Mouse (Mus musculus) kidney, adult 2 months (tissue): Measurements from ENCODE around the gene Man2b2. TPM values are rescaled to one million over a fixed set of nuclear protein-coding genes. Genes with fewer than 3 reads are reported as not detected.

ENCODE experiments used
- DNase-seq: peaks from one replicate; pipeline ENCODE4 v3.0.0; 2021
- H3K27ac ChIP-seq: fragments of 200-500 bp; 2 replicates; pipeline ENCODE4 v1.5.1; 2012; ENCODE audit warnings: low read depth, low read length, control low read depth, inconsistent platforms; ENCODE audit not compliant: insufficient read depth
- H3K27me3 ChIP-seq: fragments of 200-500 bp; replicated peaks from 2 replicates; pipeline ENCODE4 v1.6.1; 2012; ENCODE audit warnings: mild to moderate bottlenecking, moderate library complexity, low read length, inconsistent platforms; ENCODE audit not compliant: control insufficient read depth, insufficient read depth
- H3K36me3 ChIP-seq: fragments of 200-500 bp; 2 replicates; pipeline ENCODE4 v1.6.1; 2012; ENCODE audit warnings: mild to moderate bottlenecking, moderate library complexity, low read length, inconsistent platforms; ENCODE audit not compliant: control insufficient read depth, insufficient read depth
- H3K4me1 ChIP-seq: fragments of 200-500 bp; 2 replicates; pipeline ENCODE4 v1.6.1; 2011; ENCODE audit warnings: low read length; ENCODE audit not compliant: control insufficient read depth, insufficient read depth
- H3K4me3 ChIP-seq: fragments of 200-500 bp; 2 replicates; pipeline ENCODE4 v1.5.1; 2011; ENCODE audit warnings: mild to moderate bottlenecking, low read depth, low read length, control low read depth; ENCODE audit not compliant: insufficient read depth
- CTCF ChIP-seq: fragments of 200-500 bp; conservative IDR thresholded peaks from 2 replicates; pipeline ENCODE4 v1.5.1; 2011; ENCODE audit warnings: low read depth, mild to moderate bottlenecking, control low read depth, low read length, moderate library complexity, mixed read lengths; ENCODE audit not compliant: insufficient read depth, insufficient read length
- POLR2A ChIP-seq: fragments of 200-500 bp; IDR thresholded peaks from one replicate; pipeline ENCODE4 v1.6.1; 2011; ENCODE audit warnings: low read depth, low read length, control low read depth
- WGBS: fragments of 180-500 bp; shearing (Covaris S2); methylation state at CpG from one replicate; pipeline ENCODE4 v1.1.7; 2018; 5-methylcytosine and 5-hydroxymethylcytosine counted together
- polyA plus RNA-seq: library from polyadenylated mRNA; depleted of rRNA; stranded (reverse); fragments of >200 nt; gene quantifications from 2 replicates; pipeline ENCODE4 v1.2.3, GENCODE M21; 2012

Gene Man2b2
- polyA plus RNA-seq, 1 experiment = 97.4 TPM

- no peak overlapping the region for H3K27ac ChIP-seq
- DNase-seq = no peak
- H3K4me1 ChIP-seq = no peaks in the 10 kb centered on the region
- no peaks in the 10 kb centered on the region for H3K36me3 ChIP-seq
- 94% methylated on average over 5 of the region's 5 CpGs for WGBS
- H3K27me3 ChIP-seq = no peaks in the 10 kb centered on the region; the same call in 1 of the 2 replicates
- TF ChIP-seq CTCF (no peak), POLR2A (no peak)
- H3K4me3 ChIP-seq = no peak overlapping the region
Measured at GRCm38 (mm10) chr5:36786052-36786451, 44.4 kb downstream of the Man2b2 start.

GRCm38 (mm10) chr5:36779512-36779911 is 50.9 kb downstream of the Man2b2 start:
- no peaks in the 10 kb centered on the region for H3K27me3 ChIP-seq
- no peaks in the 10 kb centered on the region for H3K36me3 ChIP-seq
- H3K4me3 ChIP-seq = no peak overlapping the region
- no peak for DNase-seq
- no peak overlapping the region for H3K27ac ChIP-seq
- TF ChIP-seq CTCF = no peak
- TF ChIP-seq POLR2A = no peak
- no peaks in the 10 kb centered on the region for H3K4me1 ChIP-seq
- WGBS = 89% methylated on average over 2 of the region's 2 CpGs

GRCm38 (mm10) chr5:36778901-36779300 is 51.6 kb downstream of the Man2b2 start:
- no peaks in the 10 kb centered on the region for H3K36me3 ChIP-seq
- no peak for DNase-seq
- H3K27ac ChIP-seq = no peak overlapping the region
- H3K4me3 ChIP-seq = no peak overlapping the region
- TF ChIP-seq POLR2A (no peak), CTCF (no peak)
- 87% methylated on average over 1 of the region's 2 CpGs for WGBS
- H3K27me3 ChIP-seq = no peaks in the 10 kb centered on the region
- H3K4me1 ChIP-seq = no peaks in the 10 kb centered on the region

DNA sequence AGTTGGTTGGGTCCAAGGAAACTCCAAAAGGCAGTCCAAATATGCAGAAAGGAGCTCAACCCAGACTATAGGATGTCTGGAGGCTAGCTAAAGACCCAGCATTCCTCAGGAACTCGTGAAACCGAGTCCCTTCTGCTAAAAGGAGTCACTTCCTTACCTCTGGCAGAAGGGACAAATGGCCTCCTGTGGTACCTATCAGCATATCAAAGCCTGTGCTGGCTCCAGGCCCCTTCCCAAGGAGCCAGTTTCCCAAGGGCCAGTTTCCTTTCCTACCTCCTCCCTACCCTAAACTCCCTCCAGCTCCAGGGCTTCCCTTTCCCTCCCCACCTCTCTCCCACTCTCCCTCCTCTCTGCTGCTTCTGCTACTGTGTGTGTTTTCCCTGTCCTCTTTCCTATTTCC is 53.3 kb downstream of the Man2b2 start:
- no peak overlapping the region for H3K4me3 ChIP-seq
- H3K36me3 ChIP-seq = no peaks in the 10 kb centered on the region
- no peak overlapping the region for H3K27ac ChIP-seq
- TF ChIP-seq POLR2A (no peak), CTCF (no peak)
- H3K4me1 ChIP-seq = no peaks in the 10 kb centered on the region
- H3K27me3 ChIP-seq = no peaks in the 10 kb centered on the region
- no peak for DNase-seq
- WGBS = 24% methylated on average over 2 of the region's 2 CpGs

GRCm38 (mm10) chr5:36776021-36776575 is 54.4 kb downstream of the Man2b2 start:
- TF ChIP-seq CTCF (no peak), POLR2A (no peak)
- Histone ChIP-seq H3K4me1 (no peaks in the 10 kb centered on the region), H3K4me3 (no peak overlapping the region), H3K27ac (no peak overlapping the region), H3K27me3 (no peaks in the 10 kb centered on the region), H3K36me3 (no peaks in the 10 kb centered on the region)
- WGBS = 55% methylated on average over 9 of the region's 9 CpGs
- DNase-seq = no peak

DNA sequence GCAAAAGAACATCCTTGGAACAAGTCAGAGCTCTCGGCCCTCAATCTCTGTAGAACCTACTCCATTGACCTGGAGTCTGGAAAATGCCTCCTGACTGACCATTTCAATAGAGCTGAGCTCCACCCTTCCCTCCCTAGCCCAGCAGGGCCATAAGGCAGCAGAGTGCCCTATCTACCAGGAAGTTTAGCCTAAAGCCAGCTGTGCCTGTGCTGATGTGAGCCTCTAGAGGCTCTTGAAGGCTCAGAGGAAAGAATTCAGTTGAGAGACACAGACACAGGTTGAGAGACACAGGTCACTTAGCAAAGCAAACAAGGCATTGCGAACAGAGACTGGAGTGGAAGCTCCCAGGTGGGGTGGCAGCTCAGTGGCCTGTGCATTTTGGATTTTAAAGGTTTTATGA is 55.1 kb downstream of the Man2b2 start:
- DNase-seq = no peak
- Histone ChIP-seq H3K27ac (no peak overlapping the region), H3K4me3 (no peak overlapping the region), H3K4me1 (no peaks in the 10 kb centered on the region), H3K27me3 (no peaks in the 10 kb centered on the region), H3K36me3 (no peaks in the 10 kb centered on the region)
- TF ChIP-seq POLR2A (no peak), CTCF (no peak)
- 90% methylated on average over 2 of the region's 2 CpGs for WGBS

DNA sequence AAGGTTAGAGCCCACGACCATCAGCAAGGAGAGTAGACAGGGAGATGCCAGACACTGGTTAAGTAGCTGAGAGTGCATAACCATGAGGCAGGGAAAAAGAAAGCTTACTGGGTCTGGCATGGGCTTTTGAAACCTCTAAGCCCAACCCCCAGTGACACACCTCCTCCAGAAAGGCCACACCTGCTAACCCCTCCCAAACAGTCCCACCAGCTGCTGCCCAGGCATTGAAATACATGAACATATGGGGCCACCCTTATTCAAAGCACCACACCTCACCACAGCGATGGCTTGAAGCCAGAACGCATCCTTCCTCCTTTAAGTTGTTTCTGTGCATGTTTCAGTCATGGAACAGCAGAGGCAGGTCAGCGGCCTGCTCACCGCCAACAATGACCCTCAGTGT is 57.9 kb downstream of the Man2b2 start:
- Histone ChIP-seq H3K27me3 (no peaks in the 10 kb centered on the region), H3K36me3 (no peaks in the 10 kb centered on the region), H3K4me3 (no peak overlapping the region), H3K27ac (no peak overlapping the region), H3K4me1 (no peaks in the 10 kb centered on the region)
- DNase-seq = no peak
- TF ChIP-seq CTCF (no peak), POLR2A (no peak)
- 88% methylated on average over 5 of the region's 5 CpGs for WGBS
